Mouse (Mus musculus) small intestine, adult 2 months (tissue): ENCODE data around the gene Camk1g. TPM values are rescaled to one million over a fixed set of nuclear protein-coding genes. Genes with fewer than 3 reads are reported as not detected.

Experiments used
- H3K27ac ChIP-seq: fragments of 200-500 bp; 2 replicates; pipeline ENCODE4 v1.5.1; 2012; ENCODE audit warnings: low read depth, low read length, control low read depth, inconsistent platforms; ENCODE audit not compliant: insufficient read depth
- H3K27me3 ChIP-seq: fragments of 200-500 bp; 2 replicates; pipeline ENCODE4 v1.6.1; 2012; ENCODE audit warnings: mild to moderate bottlenecking, moderate library complexity, low read length, inconsistent platforms; ENCODE audit not compliant: control insufficient read depth, insufficient read depth
- H3K36me3 ChIP-seq: fragments of 200-500 bp; 2 replicates; pipeline ENCODE4 v1.6.1; 2012; ENCODE audit warnings: mild to moderate bottlenecking, low read length, control low read depth, inconsistent platforms; ENCODE audit not compliant: control insufficient read depth, insufficient read depth
- H3K4me1 ChIP-seq: fragments of 200-500 bp; 2 replicates; pipeline ENCODE4 v1.6.1; 2012; ENCODE audit warnings: low read length, inconsistent platforms, mixed read lengths; ENCODE audit not compliant: control insufficient read depth, insufficient read depth, insufficient read length
- H3K4me3 ChIP-seq: fragments of 200-500 bp; 2 replicates; pipeline ENCODE4 v1.5.1; 2012; ENCODE audit warnings: low read depth, mild to moderate bottlenecking, control low read depth, inconsistent platforms, low read length, moderate library complexity
- CTCF ChIP-seq: fragments of 200-500 bp; IDR thresholded peaks from 2 replicates; pipeline ENCODE4 v1.5.1; 2012; ENCODE audit warnings: low read depth, mild to moderate bottlenecking, control low read depth, inconsistent platforms, low read length, moderate library complexity, mixed read lengths; ENCODE audit not compliant: insufficient replicate concordance, insufficient read length; ENCODE audit errors: extremely low read depth
- POLR2A ChIP-seq: fragments of 200-500 bp; IDR thresholded peaks from 2 replicates; pipeline ENCODE4 v1.6.1; 2012; ENCODE audit warnings: low read depth, mild to moderate bottlenecking, control low read depth, inconsistent platforms, low read length, moderate library complexity
- WGBS: fragments of 180-500 bp; shearing (Covaris S2); methylation state at CpG from one replicate; pipeline ENCODE4 v1.1.7; 2018; 5-methylcytosine and 5-hydroxymethylcytosine counted together
- polyA plus RNA-seq: library from polyadenylated mRNA; depleted of rRNA; stranded (reverse); fragments of >200 nt; gene quantifications from 2 replicates; pipeline ENCODE4 v1.2.3, GENCODE M21; 2012

The Camk1g gene
- polyA plus RNA-seq, 1 experiment = 0.41 TPM

- TF ChIP-seq CTCF = peak; percentile 51; the same call in 1 of the 2 replicates
- no peak for TF ChIP-seq POLR2A
- WGBS = 36% methylated on average over 7 of the region's 7 CpGs
- no peak overlapping the region for H3K27ac ChIP-seq
Measured at GRCm38 (mm10) chr1:193326456-193327145, 43.5 kb downstream of the Camk1g start.

GRCm38 (mm10) chr1:193325891-193326290 lies 44.2 kb downstream of the Camk1g start:
- no peak overlapping the region for H3K4me3 ChIP-seq
- no peaks in the 10 kb centered on the region for H3K27me3 ChIP-seq
- peaks cover 13% of the 10 kb centered on the region; the same call in 1 of the 2 replicates for H3K4me1 ChIP-seq
- TF ChIP-seq POLR2A (no peak), CTCF (no peak)
- 97% methylated on average over 6 of the region's 6 CpGs for WGBS
- no peak overlapping the region for H3K27ac ChIP-seq
- H3K36me3 ChIP-seq = no peaks in the 10 kb centered on the region

More at GRCm38 (mm10) chr1:193326456-193327145, 43.5 kb downstream of the Camk1g start:
- H3K36me3 ChIP-seq = no peaks in the 10 kb centered on the region
- H3K4me1 ChIP-seq = peaks cover 13% of the 10 kb centered on the region; the same call in 1 of the 2 replicates
- no peak overlapping the region for H3K4me3 ChIP-seq
- H3K27me3 ChIP-seq = no peaks in the 10 kb centered on the region

GRCm38 (mm10) chr1:193324224-193324623 lies 45.9 kb downstream of the Camk1g start:
- no peaks in the 10 kb centered on the region for H3K36me3 ChIP-seq
- H3K4me1 ChIP-seq = peaks cover 11% of the 10 kb centered on the region; the same call in 1 of the 2 replicates
- TF ChIP-seq POLR2A = no peak
- TF ChIP-seq CTCF = peak; percentile 82
- 62% methylated on average over 2 of the region's 2 CpGs for WGBS
- H3K27ac ChIP-seq = no peak overlapping the region
- H3K4me3 ChIP-seq = no peak overlapping the region
- H3K27me3 ChIP-seq = no peaks in the 10 kb centered on the region

GRCm38 (mm10) chr1:193323686-193324085 lies 46.4 kb downstream of the Camk1g start:
- Histone ChIP-seq H3K4me1 (peaks cover 11% of the 10 kb centered on the region; the same call in 1 of the 2 replicates), H3K36me3 (no peaks in the 10 kb centered on the region), H3K27ac (no peak overlapping the region), H3K27me3 (no peaks in the 10 kb centered on the region), H3K4me3 (no peak overlapping the region)
- WGBS = 90% methylated on average over 6 of the region's 6 CpGs
- no peak for TF ChIP-seq CTCF
- TF ChIP-seq POLR2A = no peak

DNA sequence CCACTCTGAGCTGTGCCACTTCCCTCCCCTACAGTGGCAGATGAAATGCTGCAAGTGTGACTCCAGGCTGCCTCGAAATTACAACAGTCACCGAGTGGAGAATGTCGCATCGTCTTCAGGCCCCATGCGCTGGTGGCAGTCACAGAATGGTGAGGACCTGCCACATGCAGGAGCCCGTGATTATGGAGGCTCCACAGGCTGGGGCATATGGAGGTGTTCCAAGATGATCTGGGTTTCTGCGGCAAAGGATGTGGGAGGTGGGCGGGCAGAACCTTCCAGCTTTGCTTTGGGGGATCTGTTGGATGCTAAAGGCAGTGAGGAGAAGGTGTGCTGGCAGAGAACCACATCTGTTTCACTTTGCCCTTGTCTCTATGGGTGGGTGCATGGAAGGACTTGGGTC lies 49.7 kb downstream of the Camk1g start:
- H3K4me3 ChIP-seq = no peak overlapping the region
- no peaks in the 10 kb centered on the region for H3K27me3 ChIP-seq
- no peaks in the 10 kb centered on the region for H3K4me1 ChIP-seq
- 88% methylated on average over 8 of the region's 8 CpGs for WGBS
- H3K36me3 ChIP-seq = no peaks in the 10 kb centered on the region
- no peak overlapping the region for H3K27ac ChIP-seq
- no peak for TF ChIP-seq POLR2A
- TF ChIP-seq CTCF = no peak

DNA sequence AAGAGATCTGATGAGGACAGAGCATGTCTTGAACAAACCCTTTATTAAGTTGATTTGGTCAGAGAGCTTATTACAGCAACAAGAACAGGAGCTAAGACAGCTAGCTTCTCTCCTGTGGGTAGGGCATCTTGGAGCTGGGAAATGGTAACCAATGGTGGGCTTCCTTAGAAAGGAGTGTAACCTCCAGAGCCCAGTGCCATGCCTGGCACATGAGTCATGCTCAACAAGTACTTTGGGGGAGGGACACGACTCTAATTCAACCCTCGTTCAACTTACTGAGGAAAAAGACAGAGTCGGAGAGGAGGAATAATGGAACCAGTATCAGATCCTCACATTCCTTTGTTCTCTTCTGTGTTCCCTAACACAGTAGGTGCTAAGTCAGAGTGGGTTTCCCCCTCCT lies 50.4 kb downstream of the Camk1g start:
- no peaks in the 10 kb centered on the region for H3K4me1 ChIP-seq
- WGBS = 74% methylated on average over 3 of the region's 3 CpGs
- no peak overlapping the region for H3K27ac ChIP-seq
- H3K27me3 ChIP-seq = no peaks in the 10 kb centered on the region
- H3K36me3 ChIP-seq = no peaks in the 10 kb centered on the region
- no peak overlapping the region for H3K4me3 ChIP-seq
- TF ChIP-seq POLR2A (no peak), CTCF (no peak)

GRCm38 (mm10) chr1:193317159-193317559 lies 52.9 kb downstream of the Camk1g start:
- H3K27ac ChIP-seq = peak overlapping the region; percentile 54
- 71% methylated on average over 6 of the region's 6 CpGs for WGBS
- H3K27me3 ChIP-seq = no peaks in the 10 kb centered on the region
- H3K4me1 ChIP-seq = no peaks in the 10 kb centered on the region
- H3K36me3 ChIP-seq = no peaks in the 10 kb centered on the region
- no peak overlapping the region for H3K4me3 ChIP-seq
- no peak for TF ChIP-seq CTCF
- no peak for TF ChIP-seq POLR2A
